Mouse (Mus musculus): Measurements from ENCODE around the gene Rasgrf2. TPM values are rescaled to one million over a fixed set of nuclear protein-coding genes. Genes with fewer than 3 reads are reported as not detected.

Gene Rasgrf2
- polyA plus RNA-seq, 1 experiment from 2014 or later, result 0.13 TPM

DNA sequence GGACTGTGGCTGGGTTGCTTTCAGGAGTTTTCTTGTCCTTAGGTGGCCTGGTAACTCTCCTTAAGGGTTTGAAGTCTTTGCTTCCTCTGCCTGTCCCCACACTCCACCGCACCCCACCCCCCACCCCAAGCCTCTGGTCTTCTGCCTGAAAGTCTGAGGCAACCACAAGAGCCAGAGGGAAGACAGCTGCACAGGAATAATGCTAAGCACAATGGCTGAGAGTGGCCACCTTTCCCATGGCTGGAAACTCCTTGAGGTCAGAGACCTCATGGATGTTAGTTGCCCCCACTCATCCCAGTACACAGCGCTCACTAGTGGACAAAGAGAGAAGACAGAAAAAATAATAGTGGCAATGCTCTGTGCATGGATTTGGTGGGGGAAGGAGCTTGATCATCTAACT is 213.6 kb downstream of the Rasgrf2 start:
- 84% methylated on average over 2 of the region's 2 CpGs for WGBS
- no peak overlapping the region for H3K4me3 ChIP-seq
- no peaks in the 10 kb centered on the region for H3K9me3 ChIP-seq (replicated peaks)
- no peaks in the 10 kb centered on the region for H3K27me3 ChIP-seq (ENCODE audit: low read depth, poor library complexity, severe bottlenecking)
- DNase-seq (ENCODE audit: low spot score), result no peak
- no peaks in the 10 kb centered on the region for H3K36me3 ChIP-seq
- no peak overlapping the region for H3K27ac ChIP-seq
- H3K4me1 ChIP-seq, result peaks cover 13% of the 10 kb centered on the region

DNA sequence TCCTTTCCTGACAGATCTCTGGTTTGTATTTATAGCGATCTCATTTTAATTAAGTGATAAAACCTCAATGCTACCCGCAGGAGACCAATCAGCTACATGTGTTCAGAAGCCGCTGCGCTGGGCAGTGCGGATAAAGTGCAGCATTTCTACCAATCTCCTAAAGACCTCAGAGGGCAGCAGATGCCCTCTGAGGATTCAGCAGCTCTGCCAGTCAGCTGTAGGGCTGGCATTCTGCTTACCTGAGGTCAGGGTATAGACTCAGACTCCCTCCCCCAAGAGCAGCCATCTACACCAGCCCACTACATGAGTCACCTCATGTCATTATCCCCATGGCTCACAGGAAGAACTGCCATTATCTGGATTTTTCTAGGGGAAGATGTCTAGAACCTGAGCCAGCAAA is 215.1 kb downstream of the Rasgrf2 start:
- Histone ChIP-seq H3K4me1 (peaks cover 13% of the 10 kb centered on the region), H3K9me3 (replicated peaks) (no peaks in the 10 kb centered on the region), H3K36me3 (no peaks in the 10 kb centered on the region), H3K27me3 (ENCODE audit: low read depth, poor library complexity, severe bottlenecking) (no peaks in the 10 kb centered on the region), H3K4me3 (no peak overlapping the region), H3K27ac (no peak overlapping the region)
- no peak for DNase-seq (ENCODE audit: low spot score)
- 77% methylated on average over 5 of the region's 5 CpGs for WGBS

GRCm38 (mm10) chr13:91915582-91916239 is 215.7 kb downstream of the Rasgrf2 start:
- 86% methylated on average over 6 of the region's 6 CpGs for WGBS
- DNase-seq (ENCODE audit: low spot score), result no peak
- peaks cover 13% of the 10 kb centered on the region for H3K4me1 ChIP-seq
- no peak overlapping the region for H3K4me3 ChIP-seq
- no peak overlapping the region for H3K27ac ChIP-seq
- H3K36me3 ChIP-seq, result no peaks in the 10 kb centered on the region
- H3K9me3 ChIP-seq (replicated peaks), result no peaks in the 10 kb centered on the region
- no peaks in the 10 kb centered on the region for H3K27me3 ChIP-seq (ENCODE audit: low read depth, poor library complexity, severe bottlenecking)

- DNase-seq (ENCODE audit: low spot score), result no peak
- no peaks in the 10 kb centered on the region for H3K9me3 ChIP-seq (replicated peaks)
- peaks cover 13% of the 10 kb centered on the region for H3K4me1 ChIP-seq
- H3K27me3 ChIP-seq (ENCODE audit: low read depth, poor library complexity, severe bottlenecking), result no peaks in the 10 kb centered on the region
- no peak overlapping the region for H3K4me3 ChIP-seq
- WGBS, result 71% methylated on average over 4 of the region's 4 CpGs
- no peaks in the 10 kb centered on the region for H3K36me3 ChIP-seq
- no peak overlapping the region for H3K27ac ChIP-seq
These were observed 216.3 kb downstream of the Rasgrf2 start for GRCm38 (mm10) chr13:91915192-91915581.

- H3K36me3 ChIP-seq, result no peaks in the 10 kb centered on the region
- peaks cover 13% of the 10 kb centered on the region for H3K4me1 ChIP-seq
- H3K9me3 ChIP-seq (replicated peaks), result no peaks in the 10 kb centered on the region
- H3K27ac ChIP-seq, result no peak overlapping the region
- no peaks in the 10 kb centered on the region for H3K27me3 ChIP-seq (ENCODE audit: low read depth, poor library complexity, severe bottlenecking)
- no peak for DNase-seq (ENCODE audit: low spot score)
- no peak overlapping the region for H3K4me3 ChIP-seq
These were observed 219.8 kb downstream of the Rasgrf2 start for GRCm38 (mm10) chr13:91911652-91912051.

DNA sequence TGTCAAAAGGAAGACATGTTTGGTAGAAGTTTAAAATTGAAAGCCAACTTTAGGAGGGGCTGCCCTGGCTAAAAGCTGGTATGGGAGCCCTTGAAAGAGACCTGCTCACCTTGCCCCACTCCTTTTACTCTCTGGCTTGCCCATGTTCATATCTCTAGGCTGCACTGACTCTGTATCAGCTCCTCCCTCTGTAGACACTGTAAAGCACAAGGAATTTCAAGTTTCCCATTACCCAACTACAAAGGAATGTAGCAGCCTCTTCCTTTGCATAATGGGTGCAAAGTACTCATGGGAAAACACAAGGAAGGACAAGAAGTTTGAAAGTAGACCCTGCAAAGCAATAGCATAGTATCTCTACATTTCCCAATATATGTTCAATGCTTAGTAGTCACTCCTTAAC is 220.2 kb downstream of the Rasgrf2 start:
- DNase-seq (ENCODE audit: low spot score), result no peak
- no peaks in the 10 kb centered on the region for H3K9me3 ChIP-seq (replicated peaks)

DNA sequence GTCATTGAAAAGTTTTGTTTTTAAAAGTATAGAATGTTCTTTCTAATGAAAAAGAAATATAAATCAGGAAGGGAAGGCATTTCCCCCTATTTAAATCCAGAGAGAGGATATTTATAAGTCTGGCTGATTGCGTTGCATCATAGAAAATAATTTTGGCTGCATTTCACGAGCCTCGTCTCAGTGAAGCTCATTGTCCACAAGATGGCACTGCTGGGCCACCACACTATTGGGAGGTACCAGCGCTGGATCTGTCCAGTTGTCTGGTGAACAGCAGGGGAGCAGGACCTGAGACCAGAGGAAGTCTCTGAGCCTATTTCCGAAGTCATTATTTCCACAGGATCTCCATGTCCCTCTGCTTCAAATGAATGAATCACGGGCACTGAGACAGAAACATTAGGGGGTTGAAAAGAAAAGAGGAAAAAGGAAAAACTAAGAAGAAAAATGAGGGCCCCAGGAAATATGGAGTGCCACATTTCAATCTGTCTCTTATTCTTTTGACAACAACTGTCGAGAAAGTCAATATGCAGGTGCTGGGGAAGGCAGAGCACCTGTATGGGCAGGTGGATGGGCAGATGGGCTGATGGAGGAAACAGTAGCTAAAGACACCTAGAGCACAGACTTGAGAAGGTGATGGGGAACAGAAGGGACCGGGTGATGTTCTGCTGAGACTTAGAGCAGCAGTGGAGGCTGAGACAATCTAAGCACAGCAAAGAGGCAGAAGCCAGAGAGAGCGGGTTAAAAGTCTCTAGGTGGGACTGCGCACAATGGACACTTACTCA is 223.1 kb downstream of the Rasgrf2 start:
- H3K4me3 ChIP-seq, result no peak overlapping the region
- WGBS, result 47% methylated on average over 10 of the region's 10 CpGs
- H3K9me3 ChIP-seq (replicated peaks), result no peaks in the 10 kb centered on the region

More for the DNA sequence above, 220.2 kb downstream of the Rasgrf2 start:
- no peaks in the 10 kb centered on the region for H3K36me3 ChIP-seq
- H3K4me3 ChIP-seq, result no peak overlapping the region
- H3K27ac ChIP-seq, result no peak overlapping the region
- no peaks in the 10 kb centered on the region for H3K27me3 ChIP-seq (ENCODE audit: low read depth, poor library complexity, severe bottlenecking)
- H3K4me1 ChIP-seq, result peaks cover 11% of the 10 kb centered on the region

DNA sequence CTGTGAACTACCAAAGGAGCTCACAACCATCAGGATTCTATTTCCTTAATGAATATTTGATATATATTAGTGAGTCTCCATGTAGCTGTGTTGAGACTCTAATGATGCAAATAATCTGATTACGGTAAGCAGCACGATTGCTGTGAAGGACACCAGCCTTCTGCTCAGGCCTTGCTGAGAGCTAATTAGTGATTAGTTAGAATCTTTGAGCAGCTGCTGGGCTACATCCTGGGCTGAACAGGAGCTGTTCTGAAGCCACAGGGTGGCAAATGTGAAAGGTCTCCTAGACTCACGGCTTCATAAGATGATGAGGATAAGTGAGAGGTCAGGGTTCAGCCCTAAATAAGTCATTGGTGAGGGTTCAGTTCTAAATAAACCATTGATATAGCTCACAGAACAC is 225.1 kb downstream of the Rasgrf2 start:
- no peak for DNase-seq (ENCODE audit: low spot score)
- Histone ChIP-seq H3K27ac (no peak overlapping the region), H3K9me3 (replicated peaks) (no peaks in the 10 kb centered on the region), H3K4me1 (no peaks in the 10 kb centered on the region; the same call in 1 of the 2 replicates), H3K36me3 (no peaks in the 10 kb centered on the region), H3K27me3 (ENCODE audit: low read depth, poor library complexity, severe bottlenecking) (no peaks in the 10 kb centered on the region), H3K4me3 (no peak overlapping the region)
- 69% methylated on average over 3 of the region's 3 CpGs for WGBS

More for the DNA sequence above, 223.1 kb downstream of the Rasgrf2 start:
- no peaks in the 10 kb centered on the region for H3K27me3 ChIP-seq (ENCODE audit: low read depth, poor library complexity, severe bottlenecking)
- H3K36me3 ChIP-seq, result no peaks in the 10 kb centered on the region
- H3K4me1 ChIP-seq, result no peaks in the 10 kb centered on the region; the same call in 1 of the 2 replicates
- DNase-seq (ENCODE audit: low spot score), result peak; percentile 82
- no peak overlapping the region for H3K27ac ChIP-seq

DNA sequence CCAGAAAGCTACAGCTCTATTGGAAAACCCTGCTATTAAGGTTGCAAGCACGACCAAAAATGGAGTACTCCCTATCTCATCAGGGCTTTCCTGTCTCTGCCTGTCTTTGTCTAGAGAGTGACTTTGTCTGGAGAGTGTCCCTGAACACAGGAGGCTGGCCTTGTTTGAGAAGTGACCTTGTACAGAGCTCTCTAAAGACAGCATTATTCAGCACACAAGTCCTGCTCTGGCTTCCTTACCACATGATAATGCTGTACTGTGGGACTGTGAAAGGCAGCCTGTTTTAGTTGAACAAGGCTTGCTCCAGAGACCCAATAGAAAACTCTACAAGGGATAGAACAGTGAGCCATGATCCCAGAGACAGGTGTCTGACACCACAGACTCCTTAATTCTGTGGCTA is 235.0 kb downstream of the Rasgrf2 start:
- DNase-seq (ENCODE audit: low spot score), result no peak
- H3K27ac ChIP-seq, result no peak overlapping the region

GRCm38 (mm10) chr13:91893132-91893531 is 238.3 kb downstream of the Rasgrf2 start:
- WGBS, result 81% methylated on average over 6 of the region's 6 CpGs

More for the DNA sequence above, 235.0 kb downstream of the Rasgrf2 start:
- 69% methylated on average over 1 of the region's 1 CpGs for WGBS
- H3K36me3 ChIP-seq, result no peaks in the 10 kb centered on the region
- H3K27me3 ChIP-seq (ENCODE audit: low read depth, poor library complexity, severe bottlenecking), result no peaks in the 10 kb centered on the region
- no peaks in the 10 kb centered on the region for H3K9me3 ChIP-seq (replicated peaks)
- no peak overlapping the region for H3K4me3 ChIP-seq
- H3K4me1 ChIP-seq, result no peaks in the 10 kb centered on the region

GRCm38 (mm10) chr13:91890031-91890619 is 241.3 kb downstream of the Rasgrf2 start:
- no peak for DNase-seq (ENCODE audit: low spot score)
- Histone ChIP-seq H3K4me3 (no peak overlapping the region), H3K27ac (no peak overlapping the region), H3K27me3 (ENCODE audit: low read depth, poor library complexity, severe bottlenecking) (no peaks in the 10 kb centered on the region), H3K4me1 (no peaks in the 10 kb centered on the region), H3K36me3 (no peaks in the 10 kb centered on the region), H3K9me3 (replicated peaks) (no peaks in the 10 kb centered on the region)
- WGBS, result 85% methylated on average over 6 of the region's 6 CpGs

More at GRCm38 (mm10) chr13:91893132-91893531, 238.3 kb downstream of the Rasgrf2 start:
- no peak overlapping the region for H3K27ac ChIP-seq
- H3K9me3 ChIP-seq (replicated peaks), result no peaks in the 10 kb centered on the region
- no peak for DNase-seq (ENCODE audit: low spot score)
- H3K27me3 ChIP-seq (ENCODE audit: low read depth, poor library complexity, severe bottlenecking), result no peaks in the 10 kb centered on the region
- H3K4me1 ChIP-seq, result no peaks in the 10 kb centered on the region
- no peak overlapping the region for H3K4me3 ChIP-seq
- H3K36me3 ChIP-seq, result no peaks in the 10 kb centered on the region

GRCm38 (mm10) chr13:91884714-91885386 is 246.6 kb downstream of the Rasgrf2 start:
- Histone ChIP-seq H3K4me1 (no peaks in the 10 kb centered on the region), H3K36me3 (no peaks in the 10 kb centered on the region), H3K4me3 (no peak overlapping the region), H3K27ac (no peak overlapping the region), H3K9me3 (replicated peaks) (no peaks in the 10 kb centered on the region), H3K27me3 (ENCODE audit: low read depth, poor library complexity, severe bottlenecking) (no peaks in the 10 kb centered on the region)
- DNase-seq (ENCODE audit: low spot score), result no peak
- 90% methylated on average over 5 of the region's 5 CpGs for WGBS
